Mouse (Mus musculus) limb, embryonic 10.5 days (tissue): ENCODE measurements at regions not wholly inside any gene's neighbourhood (a gene's known extent, or its start where the extent isn't known, plus 50 kb on each side); places are given as distances from the start of the nearest gene placed in this dataset.

ENCODE experiments used
- DNase-seq: peaks from one replicate; pipeline ENCODE4 v3.0.0-alpha.2; 2017; ENCODE audit warnings: low spot score
- H3K27ac ChIP-seq: fragments of 300-500 bp; sonication (generic); 2 replicates; pipeline ENCODE4 v1.5.1; 2016; ENCODE audit warnings: mild to moderate bottlenecking
- H3K27me3 ChIP-seq: fragments of 300-500 bp; sonication (generic); 2 replicates; pipeline ENCODE4 v1.6.1; 2016; ENCODE audit warnings: low read depth, mild to moderate bottlenecking; ENCODE audit not compliant: poor library complexity, severe bottlenecking
- H3K36me3 ChIP-seq: fragments of 300-500 bp; sonication (generic); 2 replicates; pipeline ENCODE4 v1.6.1; 2016; ENCODE audit warnings: mild to moderate bottlenecking, moderate library complexity
- H3K4me1 ChIP-seq: fragments of 300-500 bp; sonication (generic); 2 replicates; pipeline ENCODE4 v1.6.1; 2016
- H3K4me3 ChIP-seq: fragments of 300-500 bp; sonication (generic); 2 replicates; pipeline ENCODE4 v1.5.1; 2016; ENCODE audit warnings: mild to moderate bottlenecking, moderate library complexity
- H3K9me3 ChIP-seq: fragments of 300-500 bp; sonication (generic); replicated peaks from 2 replicates; pipeline ENCODE4 v1.6.1; 2016; ENCODE audit warnings: mild to moderate bottlenecking
- WGBS: fragments of 180-500 bp; shearing (Covaris S2); methylation state at CpG from one replicate; pipeline ENCODE4 v1.1.7; 2016; 5-methylcytosine and 5-hydroxymethylcytosine counted together

GRCm38 (mm10) chr16:91970461-91970860, 87.6 kb upstream of the Mrps6 start:
- Histone ChIP-seq H3K9me3 (no peaks in the 10 kb centered on the region), H3K27me3 (no peaks in the 10 kb centered on the region), H3K4me3 (no peak overlapping the region), H3K4me1 (peaks cover 19% of the 10 kb centered on the region), H3K27ac (peak overlapping the region; percentile 37; the same call in 1 of the 2 replicates), H3K36me3 (no peaks in the 10 kb centered on the region)
- DNase-seq = no peak
- WGBS = 79% methylated on average over 4 of the region's 4 CpGs

GRCm38 (mm10) chr16:91973183-91973582, 84.9 kb upstream of the Mrps6 start:
- no peak overlapping the region for H3K27ac ChIP-seq
- DNase-seq = no peak
- H3K36me3 ChIP-seq = no peaks in the 10 kb centered on the region
- H3K4me3 ChIP-seq = no peak overlapping the region
- peaks cover 19% of the 10 kb centered on the region for H3K4me1 ChIP-seq
- WGBS = 92% methylated on average over 9 of the region's 9 CpGs
- H3K9me3 ChIP-seq = no peaks in the 10 kb centered on the region
- no peaks in the 10 kb centered on the region for H3K27me3 ChIP-seq

- H3K4me1 ChIP-seq = peaks cover 12% of the 10 kb centered on the region; the same call in 1 of the 2 replicates
- H3K4me3 ChIP-seq = no peak overlapping the region
- WGBS = 78% methylated on average over 8 of the region's 8 CpGs
- no peak overlapping the region for H3K27ac ChIP-seq
- no peaks in the 10 kb centered on the region for H3K9me3 ChIP-seq
- no peak for DNase-seq
- H3K36me3 ChIP-seq = no peaks in the 10 kb centered on the region
- no peaks in the 10 kb centered on the region for H3K27me3 ChIP-seq
Measured at GRCm38 (mm10) chr16:91976194-91976805, 81.8 kb upstream of the Mrps6 start.

GRCm38 (mm10) chr16:91978423-91978822, 79.6 kb upstream of the Mrps6 start:
- DNase-seq = no peak
- Histone ChIP-seq H3K4me1 (peaks cover 12% of the 10 kb centered on the region; the same call in 1 of the 2 replicates), H3K9me3 (no peaks in the 10 kb centered on the region), H3K27ac (no peak overlapping the region), H3K27me3 (no peaks in the 10 kb centered on the region), H3K36me3 (no peaks in the 10 kb centered on the region), H3K4me3 (no peak overlapping the region)
- WGBS = 32% methylated on average over 4 of the region's 4 CpGs

- WGBS = 36% methylated on average over 5 of the region's 5 CpGs
- Histone ChIP-seq H3K9me3 (no peaks in the 10 kb centered on the region), H3K27me3 (no peaks in the 10 kb centered on the region), H3K4me3 (no peak overlapping the region), H3K36me3 (no peaks in the 10 kb centered on the region), H3K27ac (no peak overlapping the region), H3K4me1 (peaks cover 12% of the 10 kb centered on the region; the same call in 1 of the 2 replicates)
- no peak for DNase-seq
Measured at GRCm38 (mm10) chr16:91978846-91979245, 79.2 kb upstream of the Mrps6 start.

- Histone ChIP-seq H3K4me1 (peaks cover 12% of the 10 kb centered on the region; the same call in 1 of the 2 replicates), H3K4me3 (no peak overlapping the region), H3K27ac (no peak overlapping the region), H3K36me3 (no peaks in the 10 kb centered on the region), H3K9me3 (no peaks in the 10 kb centered on the region), H3K27me3 (no peaks in the 10 kb centered on the region)
- WGBS = 95% methylated on average over 6 of the region's 6 CpGs
- DNase-seq = no peak
Measured at GRCm38 (mm10) chr16:91980482-91980881, 77.6 kb upstream of the Mrps6 start.

GRCm38 (mm10) chr16:91985211-91985610, 72.9 kb upstream of the Mrps6 start:
- Histone ChIP-seq H3K9me3 (no peaks in the 10 kb centered on the region), H3K4me1 (no peaks in the 10 kb centered on the region), H3K4me3 (no peak overlapping the region), H3K36me3 (no peaks in the 10 kb centered on the region), H3K27ac (no peak overlapping the region), H3K27me3 (no peaks in the 10 kb centered on the region)
- no peak for DNase-seq
- WGBS = 92% methylated on average over 12 of the region's 12 CpGs

- H3K36me3 ChIP-seq = no peaks in the 10 kb centered on the region
- H3K9me3 ChIP-seq = no peaks in the 10 kb centered on the region
- 95% methylated on average over 4 of the region's 4 CpGs for WGBS
Measured at GRCm38 (mm10) chr16:91989332-91989731, 68.7 kb upstream of the Mrps6 start.

GRCm38 (mm10) chr16:91995459-91996190, 62.4 kb upstream of the Mrps6 start:
- no peaks in the 10 kb centered on the region for H3K9me3 ChIP-seq
- H3K4me3 ChIP-seq = peak overlapping the region; percentile 26
- peak overlapping the region; percentile 56; the same call in 1 of the 2 replicates for H3K27ac ChIP-seq
- no peaks in the 10 kb centered on the region for H3K36me3 ChIP-seq
- peaks cover 16% of the 10 kb centered on the region for H3K4me1 ChIP-seq
- WGBS = 24% methylated on average over 13 of the region's 13 CpGs
- DNase-seq = peak; percentile 61
- no peaks in the 10 kb centered on the region for H3K27me3 ChIP-seq

More at GRCm38 (mm10) chr16:91989332-91989731, 68.7 kb upstream of the Mrps6 start:
- Histone ChIP-seq H3K27ac (no peak overlapping the region), H3K27me3 (no peaks in the 10 kb centered on the region), H3K4me3 (no peak overlapping the region), H3K4me1 (no peaks in the 10 kb centered on the region)
- no peak for DNase-seq

GRCm38 (mm10) chr16:92007351-92007750, 50.7 kb upstream of the Mrps6 start:
- 94% methylated on average over 5 of the region's 5 CpGs for WGBS
- Histone ChIP-seq H3K36me3 (no peaks in the 10 kb centered on the region), H3K27ac (no peak overlapping the region), H3K9me3 (no peaks in the 10 kb centered on the region), H3K4me3 (no peak overlapping the region), H3K4me1 (no peaks in the 10 kb centered on the region), H3K27me3 (no peaks in the 10 kb centered on the region)
- no peak for DNase-seq
